Comparison of ENCODE assay signal across 11 mouse cellular contexts in the genomic region with DNA sequence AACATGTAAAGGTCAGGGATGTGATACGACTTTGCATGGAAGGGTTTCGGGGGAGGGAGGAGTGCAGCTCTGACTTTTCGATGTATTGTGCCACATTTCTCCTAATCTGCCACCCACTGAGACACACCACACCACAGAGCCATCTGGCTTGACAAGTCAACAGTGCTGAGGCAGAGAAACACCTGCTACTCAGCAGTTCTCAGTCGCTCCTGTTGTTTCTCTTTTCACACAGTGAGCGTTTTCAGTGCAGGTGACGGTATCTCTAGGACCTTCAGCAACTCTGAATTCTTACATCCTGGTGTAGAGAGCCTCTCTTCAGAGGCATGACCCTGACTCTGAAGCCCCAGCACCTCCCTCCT.
DNase-seq lines count a peak whose midpoint lies in the region; ATAC-seq lines count a peak whose summit lies in the region.
"Had no signal": no experiment of that assay in that cellular context is flagged by ENCODE, and none has a peak within 500 bp of the region (broad histone marks: within the 10 kb centered on the region; RNA-seq: fewer than 3 reads in every experiment).

No protein-coding gene starts in this region.

- H3K27ac ChIP-seq in heart, embryonic 15.5 days = peak overlapping the region; percentile 28; the same call in 1 of the 2 replicates
- H3K27ac ChIP-seq in heart, embryonic 11.5 days (ENCODE audit: low read depth, low read length) = no peak overlapping the region
- 0 out of 2 replicates have a peak overlapping the region, but pooled peaks have one; percentile 9 for H3K27ac ChIP-seq in neural tube, embryonic 13.5 days (replicated peaks)
- H3K27ac ChIP-seq in hindbrain, embryonic 13.5 days = peak overlapping the region; percentile 55
- H3K27ac ChIP-seq: liver, embryonic 13.5 days; neural tube, embryonic 12.5 days had no signal

- H3K4me1 ChIP-seq in heart, embryonic 15.5 days (replicated peaks) = peaks cover 38% of the 10 kb centered on the region
- peaks cover 37% of the 10 kb centered on the region for H3K4me1 ChIP-seq in heart, embryonic 11.5 days (ENCODE audit: control insufficient read depth, insufficient read depth, low read length)
- H3K4me1 ChIP-seq in neural tube, embryonic 13.5 days (replicated peaks) = peaks cover 65% of the 10 kb centered on the region
- peaks cover 66% of the 10 kb centered on the region for H3K4me1 ChIP-seq in hindbrain, embryonic 13.5 days (replicated peaks)

- no peak for ATAC-seq in heart, embryonic 15.5 days (replicated peaks; ENCODE audit: insufficient number of reproducible peaks, insufficient read depth, low FRiP score, low read depth)
- no peak for ATAC-seq in heart, embryonic 11.5 days (replicated peaks; ENCODE audit: insufficient number of reproducible peaks, low FRiP score, low TSS enrichment)
- no peak for ATAC-seq in neural tube, embryonic 13.5 days (ENCODE audit: low read depth)
- ATAC-seq in hindbrain, embryonic 13.5 days (ENCODE audit: low FRiP score) = no peak

- H3K4me2 ChIP-seq in heart, embryonic 15.5 days = no peak overlapping the region
- no peak overlapping the region for H3K4me2 ChIP-seq in heart, embryonic 11.5 days
- H3K4me2 ChIP-seq in neural tube, embryonic 13.5 days = no peak overlapping the region
- H3K4me2 ChIP-seq in hindbrain, embryonic 13.5 days = no peak overlapping the region
- H3K4me2 ChIP-seq: liver, embryonic 13.5 days; neural tube, embryonic 12.5 days had no signal

- DNase-seq in neural tube, embryonic 10.5 days (ENCODE audit: extremely low spot score, low spot score) = no peak
- DNase-seq in thymus, postnatal 14 days = peak; percentile 61
- no peak for DNase-seq in spleen, postnatal 14 days (ENCODE audit: low spot score in 2 of 2)
- DNase-seq in Muller cell, postnatal 12 days (ENCODE audit: inconsistent ontology term) = no peak
- DNase-seq: cerebellum, adult 9-10 months; liver, embryonic 13.5 days had no signal

- no peak overlapping the region for H3K9ac ChIP-seq in heart, embryonic 15.5 days
- no peak overlapping the region; the same call in 1 of the 2 replicates for H3K9ac ChIP-seq in heart, embryonic 11.5 days (ENCODE audit: low read depth, low read length)
- no peak overlapping the region for H3K9ac ChIP-seq in neural tube, embryonic 13.5 days
- 0 out of 2 replicates have a peak overlapping the region, but pooled peaks have one; percentile 19 for H3K9ac ChIP-seq in hindbrain, embryonic 13.5 days
- H3K9ac ChIP-seq: liver, embryonic 13.5 days; neural tube, embryonic 12.5 days had no signal

- 47% methylated on average over 6 of the region's 6 CpGs for WGBS in heart, embryonic 15.5 days
- 29% methylated on average over 6 of the region's 6 CpGs for whole genome bisulfite sequencing in heart, embryonic 11.5 days (ENCODE audit: insufficient replicate concordance)
- WGBS in neural tube, embryonic 13.5 days = 40% methylated on average over 6 of the region's 6 CpGs
- WGBS in hindbrain, embryonic 13.5 days = 39% methylated on average over 6 of the region's 6 CpGs

- H3K36me3 ChIP-seq in heart, embryonic 15.5 days = no peaks in the 10 kb centered on the region
- H3K36me3 ChIP-seq in heart, embryonic 11.5 days (ENCODE audit: control insufficient read depth, insufficient read depth, low read length) = no peaks in the 10 kb centered on the region
- no peaks in the 10 kb centered on the region for H3K36me3 ChIP-seq in neural tube, embryonic 13.5 days
- no peaks in the 10 kb centered on the region for H3K36me3 ChIP-seq in hindbrain, embryonic 13.5 days
- H3K36me3 ChIP-seq: liver, embryonic 13.5 days; neural tube, embryonic 12.5 days had no signal

- no peak overlapping the region for H3K4me3 ChIP-seq in heart, embryonic 15.5 days
- no peak overlapping the region for H3K4me3 ChIP-seq in heart, embryonic 11.5 days (ENCODE audit: low read depth, low read length)
- H3K4me3 ChIP-seq in neural tube, embryonic 13.5 days = no peak overlapping the region
- H3K4me3 ChIP-seq in hindbrain, embryonic 13.5 days = no peak overlapping the region
- H3K4me3 ChIP-seq: liver, embryonic 13.5 days; neural tube, embryonic 12.5 days had no signal

- no peaks in the 10 kb centered on the region for H3K27me3 ChIP-seq in heart, embryonic 15.5 days
- no peaks in the 10 kb centered on the region for H3K27me3 ChIP-seq in heart, embryonic 11.5 days (ENCODE audit: control insufficient read depth, insufficient read depth, low read length)
- no peaks in the 10 kb centered on the region for H3K27me3 ChIP-seq in neural tube, embryonic 13.5 days
- no peaks in the 10 kb centered on the region for H3K27me3 ChIP-seq in hindbrain, embryonic 13.5 days
- H3K27me3 ChIP-seq: liver, embryonic 13.5 days; neural tube, embryonic 12.5 days had no signal

- H3K9me3 ChIP-seq in heart, embryonic 15.5 days (replicated peaks) = no peaks in the 10 kb centered on the region
- H3K9me3 ChIP-seq in heart, embryonic 11.5 days (replicated peaks; ENCODE audit: control insufficient read depth, low read length) = no peaks in the 10 kb centered on the region
- no peaks in the 10 kb centered on the region for H3K9me3 ChIP-seq in neural tube, embryonic 13.5 days
- H3K9me3 ChIP-seq in hindbrain, embryonic 13.5 days = no peaks in the 10 kb centered on the region
- H3K9me3 ChIP-seq: liver, embryonic 13.5 days; neural tube, embryonic 12.5 days had no signal
